Mouse (Mus musculus) CH12.LX (cell line): ENCODE measurements at regions not wholly inside any gene's neighbourhood (a gene's known extent, or its start where the extent isn't known, plus 50 kb on each side); places are given as distances from the start of the nearest gene placed in this dataset.

ENCODE experiments used
- DNase-seq: peaks from one replicate; pipeline ENCODE4 v3.0.0-alpha.2; 2013; ENCODE audit errors: extremely low read depth
- H3K27ac ChIP-seq: 2 replicates; pipeline ENCODE4 v1.5.1; 2012; ENCODE audit warnings: low read depth, mild to moderate bottlenecking, control low read depth, moderate library complexity; ENCODE audit not compliant: insufficient read depth
- H3K27me3 ChIP-seq: replicated peaks from 2 replicates; pipeline ENCODE3; 2012; ENCODE audit warnings: inconsistent platforms
- H3K36me3 ChIP-seq, 2 experiments: replicated peaks in 1 of 2; 2 replicates each; pipeline versions ENCODE3 to v1.6.1; 2012; ENCODE audit warnings: inconsistent platforms in 1 of 2, low read length in 1 of 2, mild to moderate bottlenecking in 1 of 2, mixed read lengths in 1 of 2, moderate library complexity in 1 of 2; ENCODE audit not compliant: control insufficient read depth in 1 of 2, insufficient read depth in 1 of 2
- H3K4me1 ChIP-seq, 2 experiments: 2 replicates each; pipeline ENCODE4 v1.6.1; 2012; ENCODE audit warnings: inconsistent platforms in 1 of 2, moderate library complexity in 1 of 2; ENCODE audit not compliant: insufficient read depth in 2 of 2, control insufficient read depth in 1 of 2
- H3K4me2 ChIP-seq: 2 replicates; pipeline ENCODE4 v1.6.1; 2012; ENCODE audit warnings: low read depth, mild to moderate bottlenecking, control low read depth; ENCODE audit not compliant: poor library complexity, insufficient read depth, severe bottlenecking
- H3K4me3 ChIP-seq, 3 experiments: fragments of 150-350 bp in 1 of 3; sonication (generic) in 1 of 3; replicated peaks in 1 of 3; 2 replicates each; pipeline versions ENCODE3 to v1.5.1; 2011 to 2012; ENCODE audit warnings: low read depth in 2 of 3, low read length in 2 of 3, mild to moderate bottlenecking in 2 of 3, moderate library complexity in 2 of 3, control low read depth in 1 of 3, improper control_type of control experiment in 1 of 3, inconsistent platforms in 1 of 3, mixed read lengths in 1 of 3; ENCODE audit not compliant: poor library complexity in 1 of 3
- H3K79me2 ChIP-seq: replicated peaks from 2 replicates; pipeline ENCODE4 v1.6.1; 2012; ENCODE audit warnings: mild to moderate bottlenecking, moderate library complexity; ENCODE audit not compliant: control insufficient read depth, poor library complexity, insufficient read depth, severe bottlenecking; ENCODE audit errors: extremely low read depth
- H3K9ac ChIP-seq: 2 replicates; pipeline ENCODE4 v1.6.1; 2012; ENCODE audit warnings: low read depth, mild to moderate bottlenecking, control low read depth, moderate library complexity; ENCODE audit not compliant: insufficient read depth
- H3K9me3 ChIP-seq: replicated peaks from 2 replicates; pipeline ENCODE3; 2012; ENCODE audit warnings: low read length, inconsistent platforms, mixed read lengths
- BHLHE40 ChIP-seq: IDR thresholded peaks from 2 replicates; pipeline ENCODE4 v1.6.1; 2011; ENCODE audit warnings: mild to moderate bottlenecking, low read depth, low read length, improper control_type of control experiment
- CHD1 ChIP-seq: IDR thresholded peaks from 2 replicates; pipeline ENCODE4 v1.6.1; 2012; ENCODE audit warnings: low read depth, low read length, improper control_type of control experiment, inconsistent platforms
- CHD2 ChIP-seq: IDR thresholded peaks from 2 replicates; pipeline ENCODE4 v1.6.1; 2011; ENCODE audit warnings: low read length, improper control_type of control experiment
- CTCF ChIP-seq, 2 experiments: IDR thresholded peaks in 1 of 2; conservative IDR thresholded peaks in 1 of 2; 2 replicates each; pipeline ENCODE4 v1.5.1; 2011 to 2012; ENCODE audit warnings: low read depth in 2 of 2, low read length in 2 of 2, improper control_type of control experiment in 1 of 2, inconsistent platforms in 1 of 2, mild to moderate bottlenecking in 1 of 2, moderate library complexity in 1 of 2
- E2F4 ChIP-seq: IDR thresholded peaks from 2 replicates; pipeline ENCODE4 v1.6.1; 2011; ENCODE audit warnings: low read depth, low read length, improper control_type of control experiment; ENCODE audit not compliant: insufficient replicate concordance
- ELF1 ChIP-seq: IDR thresholded peaks from 2 replicates; pipeline ENCODE4 v1.6.1; 2014; ENCODE audit warnings: low read depth, mild to moderate bottlenecking, inconsistent platforms, low read length, improper control_type of control experiment
- EP300 ChIP-seq: IDR thresholded peaks from 2 replicates; pipeline ENCODE4 v1.6.1; 2011; ENCODE audit warnings: low read length, improper control_type of control experiment
- ETS1 ChIP-seq: conservative IDR thresholded peaks from 2 replicates; pipeline ENCODE4 v1.6.1; 2012; ENCODE audit warnings: low read depth, mild to moderate bottlenecking, inconsistent platforms, low read length, improper control_type of control experiment, moderate library complexity
- GABPA ChIP-seq: IDR thresholded peaks from 2 replicates; pipeline ENCODE4 v1.6.1; 2012; ENCODE audit warnings: low read depth, low read length, improper control_type of control experiment, inconsistent platforms; ENCODE audit not compliant: insufficient replicate concordance
- HCFC1 ChIP-seq: IDR thresholded peaks from 2 replicates; pipeline ENCODE4 v1.6.1; 2012; ENCODE audit warnings: low read depth, mild to moderate bottlenecking, inconsistent platforms, low read length, improper control_type of control experiment
- IRF4 ChIP-seq: IDR thresholded peaks from 2 replicates; pipeline ENCODE4 v1.6.1; 2014; ENCODE audit warnings: low read depth, mild to moderate bottlenecking, inconsistent platforms, low read length, improper control_type of control experiment
- JUN ChIP-seq: IDR thresholded peaks from 2 replicates; pipeline ENCODE4 v1.6.1; 2011; ENCODE audit warnings: low read depth, mild to moderate bottlenecking, low read length, improper control_type of control experiment, moderate library complexity; ENCODE audit not compliant: insufficient read depth
- JUND ChIP-seq: conservative IDR thresholded peaks from 2 replicates; pipeline ENCODE4 v1.6.1; 2011; ENCODE audit warnings: low read depth, low read length, improper control_type of control experiment
- KAT2A ChIP-seq: IDR thresholded peaks from 2 replicates; pipeline ENCODE4 v1.6.1; 2012; ENCODE audit warnings: low read length, improper control_type of control experiment, inconsistent platforms; ENCODE audit not compliant: insufficient replicate concordance
- MAFK ChIP-seq: IDR thresholded peaks from 2 replicates; pipeline ENCODE4 v1.6.1; 2011; ENCODE audit warnings: low read length, improper control_type of control experiment; ENCODE audit not compliant: insufficient replicate concordance
- MAX ChIP-seq: IDR thresholded peaks from 2 replicates; pipeline ENCODE4 v1.6.1; 2011; ENCODE audit warnings: low read length, improper control_type of control experiment
- MAZ ChIP-seq: IDR thresholded peaks from 2 replicates; pipeline ENCODE4 v1.6.1; 2012; ENCODE audit warnings: low read depth, mild to moderate bottlenecking, inconsistent platforms, low read length, improper control_type of control experiment, moderate library complexity
- MEF2A ChIP-seq: IDR thresholded peaks from 2 replicates; pipeline ENCODE4 v1.6.1; 2014; ENCODE audit warnings: low read depth, mild to moderate bottlenecking, inconsistent platforms, low read length, improper control_type of control experiment, borderline replicate concordance
- MXI1 ChIP-seq: IDR thresholded peaks from 2 replicates; pipeline ENCODE4 v1.6.1; 2011; ENCODE audit warnings: mild to moderate bottlenecking, low read depth, low read length, improper control_type of control experiment
- MYC ChIP-seq: IDR thresholded peaks from 2 replicates; pipeline ENCODE4 v1.6.1; 2011; ENCODE audit warnings: low read depth, mild to moderate bottlenecking, improper control_type of control experiment, low read length
- NELFE ChIP-seq: IDR thresholded peaks from 2 replicates; pipeline ENCODE4 v1.6.1; 2011; ENCODE audit warnings: low read depth, low read length, improper control_type of control experiment
- NRF1 ChIP-seq: IDR thresholded peaks from 2 replicates; pipeline ENCODE4 v1.6.1; 2014; ENCODE audit warnings: low read depth, mild to moderate bottlenecking, inconsistent platforms, low read length, improper control_type of control experiment, moderate library complexity
- PAX5 ChIP-seq: IDR thresholded peaks from 2 replicates; pipeline ENCODE4 v1.6.1; 2012; ENCODE audit warnings: low read length, inconsistent platforms, mixed read lengths
- POLR2A ChIP-seq: IDR thresholded peaks from 2 replicates; pipeline ENCODE4 v1.6.1; 2011; ENCODE audit warnings: low read depth, mild to moderate bottlenecking, improper control_type of control experiment, low read length
- POLR2AphosphoS2 ChIP-seq: IDR thresholded peaks from 2 replicates; pipeline ENCODE4 v1.6.1; 2011; ENCODE audit warnings: low read depth, low read length, improper control_type of control experiment
- RAD21 ChIP-seq: IDR thresholded peaks from 2 replicates; pipeline ENCODE4 v1.6.1; 2011; ENCODE audit warnings: low read depth, mild to moderate bottlenecking, low read length, improper control_type of control experiment, moderate library complexity
- RCOR1 ChIP-seq: conservative IDR thresholded peaks from 2 replicates; pipeline ENCODE4 v1.6.1; 2012; ENCODE audit warnings: low read depth, mild to moderate bottlenecking, inconsistent platforms, low read length, improper control_type of control experiment
- SIN3A ChIP-seq: IDR thresholded peaks from 2 replicates; pipeline ENCODE4 v1.6.1; 2012; ENCODE audit warnings: low read length, improper control_type of control experiment, inconsistent platforms
- SMC3 ChIP-seq: IDR thresholded peaks from 2 replicates; pipeline ENCODE4 v1.6.1; 2011; ENCODE audit warnings: low read depth, low read length, improper control_type of control experiment
- TBP ChIP-seq: conservative IDR thresholded peaks from 2 replicates; pipeline ENCODE4 v1.6.1; 2011; ENCODE audit warnings: low read depth, low read length, improper control_type of control experiment
- TCF12 ChIP-seq: IDR thresholded peaks from 2 replicates; pipeline ENCODE4 v1.6.1; 2014; ENCODE audit warnings: low read depth, mild to moderate bottlenecking, inconsistent platforms, low read length, improper control_type of control experiment
- UBTF ChIP-seq: IDR thresholded peaks from 2 replicates; pipeline ENCODE4 v1.6.1; 2012; ENCODE audit warnings: low read depth, mild to moderate bottlenecking, inconsistent platforms, low read length, improper control_type of control experiment, moderate library complexity
- USF1 ChIP-seq: IDR thresholded peaks from 2 replicates; pipeline ENCODE4 v1.6.1; 2014; ENCODE audit warnings: low read depth, mild to moderate bottlenecking, inconsistent platforms, low read length, improper control_type of control experiment
- USF2 ChIP-seq: conservative IDR thresholded peaks from 2 replicates; pipeline ENCODE4 v1.6.1; 2011; ENCODE audit warnings: low read depth, low read length, improper control_type of control experiment
- ZC3H11A ChIP-seq: IDR thresholded peaks from 2 replicates; pipeline ENCODE4 v1.6.1; 2012; ENCODE audit warnings: low read depth, mild to moderate bottlenecking, inconsistent platforms, low read length, improper control_type of control experiment
- ZKSCAN1 ChIP-seq: IDR thresholded peaks from 2 replicates; pipeline ENCODE4 v1.6.1; 2012; ENCODE audit warnings: low read depth, inconsistent platforms, low read length, improper control_type of control experiment, borderline replicate concordance
- ZMIZ1 ChIP-seq: IDR thresholded peaks from 2 replicates; pipeline ENCODE4 v1.6.1; 2012; ENCODE audit warnings: low read depth, mild to moderate bottlenecking, inconsistent platforms, low read length, improper control_type of control experiment
- ZNF384 ChIP-seq: IDR thresholded peaks from 2 replicates; pipeline ENCODE4 v1.6.1; 2012; ENCODE audit warnings: low read depth, low read length, improper control_type of control experiment, inconsistent platforms
- dilution Hi-C: fragments of 300-500 bp; cut with MboI; formaldehyde crosslinking; loops from 2 replicates; pipeline ENCODE4 v1.14.3; 2020; ENCODE audit warnings: low sequenced_read_pairs; ENCODE audit not compliant: extremely low pct_unique_long_range_greater_than_20kb, extremely low pct_ligation_motif_present
- in situ Hi-C: fragments of 300-500 bp; cut with MboI; formaldehyde crosslinking; loops from 3 replicates; pipeline ENCODE4 v1.14.3; 2019; ENCODE audit warnings: low sequenced_read_pairs, low pct_ligation_motif_present, low pct_unique_long_range_greater_than_20kb, mixed read lengths

GRCm38 (mm10) chr16:30145465-30146207 is 81.5 kb downstream of the Hes1 start:
- Histone ChIP-seq H3K9me3 (peaks cover 3% of the 10 kb centered on the region), H3K9ac (no peak overlapping the region), H3K27ac (no peak overlapping the region), H3K36me3 (no peaks in the 10 kb centered on the region), H3K27me3 (peaks cover 23% of the 10 kb centered on the region), H3K4me3 (no peak overlapping the region), H3K79me2 (no peaks in the 10 kb centered on the region), H3K4me1 (peaks cover 0 to 13% of the 10 kb centered on the region in 2 experiments; a peak in 3 of 4 replicates), H3K4me2 (peak overlapping the region; percentile 72)
- in situ Hi-C loops (no loop called here), dilution Hi-C loops (no loop called here)
- TF ChIP-seq USF1 (no peak; the same call in 1 of the 2 replicates), PAX5 (no peak), RAD21 (no peak), E2F4 (no peak), ZNF384 (peak; percentile 63; the same call in 1 of the 2 replicates), ETS1 (peak; percentile 7; the same call in 1 of the 2 replicates), RCOR1 (no peak), EP300 (no peak), MAFK (no peak), HCFC1 (no peak), NRF1 (no peak), CHD1 (no peak), MXI1 (peak; percentile 37; the same call in 1 of the 2 replicates), CTCF (conservative IDR thresholded peaks at IDR 0.05 in 1 of 2, IDR thresholded peaks at IDR 0.05 in 1 of 2; ENCODE audit: low read depth in 2 of 2, low read length in 2 of 2) (no peak), ZC3H11A (no peak), MAZ (no peak), SIN3A (no peak), TCF12 (0 out of 2 replicates have a peak, but pooled peaks have one; percentile 34), KAT2A (no peak), JUN (no peak), POLR2AphosphoS2 (no peak), MEF2A (no peak), JUND (no peak), ELF1 (no peak), MAX (peak; percentile 48; the same call in 1 of the 2 replicates), GABPA (no peak), TBP (no peak), UBTF (no peak), USF2 (no peak), IRF4 (no peak), ZMIZ1 (no peak), SMC3 (no peak), POLR2A (no peak), ZKSCAN1 (no peak), NELFE (no peak), BHLHE40 (peak; percentile 83), MYC (0 out of 2 replicates have a peak, but pooled peaks have one; percentile 52), CHD2 (no peak)
- DNase-seq, result peak; percentile 71
